Mouse (Mus musculus) granulocyte monocyte progenitor cell, adult 5-6 weeks (primary cell): ENCODE measurements around the gene Trex1. TPM values are rescaled to one million over a fixed set of nuclear protein-coding genes. Genes with fewer than 3 reads are reported as not detected.
A peak's percentile ranks its signal among the peaks of the same experiment; 100 is the strongest.

Experiments used
- ATAC-seq: replicated peaks from 2 replicates; pipeline ENCODE4 v1.8.0; 2016; ENCODE audit warnings: mild to moderate bottlenecking, moderate TSS enrichment, inconsistent platforms; ENCODE audit not compliant: poor library complexity, severe bottlenecking
- total RNA-seq, 2 experiments: library from RNA; stranded (forward) in 1 of 2; stranded (reverse) in 1 of 2; fragments of 200-712, 200-1000 nt in 1 of 2; fragments of >200 nt in 1 of 2; fragmentation: Nextera tagmentation in 1 of 2; gene quantifications; 2 replicates each; pipeline ENCODE4 v1.2.3; 2014 to 2017

The Trex1 gene
- total RNA-seq, 2 experiments from 2014 or later = 17.8 to 32.3 TPM

DNA sequence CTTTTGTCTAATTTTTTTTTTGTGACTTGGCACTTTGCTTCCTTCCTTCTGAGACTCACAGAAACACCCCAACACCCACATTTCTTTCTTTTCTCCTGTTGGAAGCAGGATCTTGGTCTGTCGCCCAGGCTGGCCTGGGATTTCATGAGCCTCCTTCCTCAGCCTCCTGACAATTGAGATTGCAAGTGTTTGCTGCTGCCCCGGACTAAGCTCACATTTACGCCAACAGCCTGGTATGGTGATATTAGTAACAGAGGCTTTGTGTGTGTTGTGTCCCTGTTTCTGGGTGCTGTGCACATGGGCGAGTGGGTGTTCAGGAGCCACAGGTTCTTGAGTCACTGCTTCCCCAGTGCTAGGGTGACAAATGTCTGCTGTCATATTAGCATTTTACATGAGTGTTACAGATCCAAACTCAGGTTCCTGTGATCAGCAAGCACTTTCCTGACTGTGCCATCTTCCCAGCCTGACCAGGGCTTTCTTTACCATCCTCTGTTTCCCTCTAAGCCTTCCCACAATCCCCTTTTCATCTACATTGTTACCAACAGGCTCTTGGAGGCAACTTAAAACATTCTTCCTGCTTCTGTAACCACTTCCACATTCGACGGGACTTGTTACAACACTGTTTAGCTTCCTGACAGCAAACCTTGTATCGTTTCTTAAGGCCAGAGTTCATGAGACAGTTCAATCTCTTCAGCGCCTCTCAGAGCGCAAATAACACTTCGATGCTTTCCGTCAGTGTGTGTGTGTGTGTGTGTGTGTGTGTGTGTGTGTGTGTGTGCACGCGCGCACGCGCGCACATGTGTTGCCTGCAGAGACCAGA is 36.5 kb downstream of the Trex1 start:
- ATAC-seq = peak; percentile 86

DNA sequence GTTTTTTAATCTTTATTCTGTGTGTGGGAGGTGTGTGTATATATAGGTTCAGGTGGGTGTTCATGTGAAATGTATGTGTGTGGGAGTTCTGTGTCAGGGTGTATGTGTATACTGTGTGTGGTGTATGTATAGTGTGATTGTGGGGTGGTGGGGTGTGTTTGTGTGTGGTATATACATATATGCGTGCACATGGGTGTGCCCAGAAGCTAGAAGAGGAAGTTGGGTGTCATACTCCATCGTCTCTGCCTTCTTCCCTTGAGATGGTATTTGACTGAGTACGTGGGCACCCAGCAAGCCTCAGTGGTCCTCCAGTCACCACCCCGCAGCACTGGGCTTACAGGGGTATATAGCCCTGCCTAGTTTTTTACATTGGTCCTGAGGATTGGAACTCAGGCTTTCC is 38.1 kb downstream of the Trex1 start:
- peak; percentile 67 for ATAC-seq

DNA sequence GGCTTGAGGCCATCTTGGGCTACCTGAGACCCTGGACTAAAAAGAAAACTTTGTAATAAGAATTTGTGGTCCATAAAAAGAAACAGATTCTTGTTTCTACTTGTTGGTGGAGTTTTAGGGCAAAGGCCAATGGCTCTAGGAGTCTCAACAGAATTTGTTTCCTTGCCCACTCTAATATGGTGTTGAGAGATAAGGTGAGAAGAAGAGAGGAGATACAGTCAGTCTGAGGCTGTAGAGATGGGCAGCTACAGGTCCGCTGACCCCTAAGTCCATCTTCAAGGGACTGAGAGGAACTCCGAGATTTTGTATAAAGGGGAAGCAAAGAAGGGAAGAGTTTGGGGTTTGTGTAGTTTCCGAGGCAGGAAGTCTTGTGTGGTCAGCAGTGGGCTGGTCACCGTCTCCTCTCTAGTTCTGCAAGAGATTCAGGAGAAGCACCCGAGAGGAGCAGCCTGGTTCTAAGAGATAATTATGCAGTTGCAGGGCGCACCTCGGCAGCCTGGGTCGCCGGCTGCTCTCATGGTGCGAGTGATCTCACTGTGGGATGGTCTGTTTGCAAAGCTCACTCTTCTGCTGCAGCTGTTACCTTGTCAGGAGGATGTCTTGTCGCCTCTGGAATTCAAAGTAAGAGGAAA is 42.4 kb downstream of the Trex1 start:
- ATAC-seq = peak; percentile 47

DNA sequence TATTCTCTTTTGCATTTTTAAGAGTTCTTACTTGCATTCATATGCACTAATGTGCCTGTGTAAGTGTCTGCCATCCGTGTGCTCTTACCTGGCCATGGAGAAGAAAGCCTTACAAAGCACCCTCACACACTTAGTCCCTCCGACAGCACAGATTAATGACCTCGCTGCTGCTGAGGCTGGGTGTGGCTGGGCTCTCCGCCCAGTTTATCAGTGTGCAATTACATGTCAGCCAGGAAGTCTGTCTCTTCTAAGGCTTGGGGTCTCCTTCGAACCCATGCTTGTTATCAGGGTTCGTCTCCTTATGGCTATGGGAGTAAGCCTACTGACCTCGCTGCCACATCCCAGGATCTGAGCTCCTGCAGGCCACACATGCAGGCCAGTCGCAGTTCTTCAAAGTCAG is 44.1 kb downstream of the Trex1 start:
- no peak for ATAC-seq

DNA sequence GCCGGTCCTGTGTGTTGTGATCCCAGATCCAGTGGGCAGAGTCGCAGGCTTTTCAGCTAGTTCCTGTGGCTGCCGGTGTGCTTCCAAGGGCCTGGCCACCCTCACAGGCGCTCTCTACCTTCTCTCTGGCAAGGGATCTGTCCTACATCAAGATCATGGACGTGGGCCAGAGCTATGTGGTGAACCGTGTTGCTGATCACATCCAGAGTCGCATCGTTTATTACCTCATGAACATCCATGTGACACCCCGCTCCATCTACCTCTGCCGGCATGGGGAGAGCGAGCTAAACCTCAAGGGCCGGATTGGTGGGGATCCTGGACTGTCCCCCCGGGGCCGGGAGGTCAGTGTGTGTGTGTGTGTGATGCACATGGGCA is 49.2 kb downstream of the Trex1 start:
- no peak for ATAC-seq

DNA sequence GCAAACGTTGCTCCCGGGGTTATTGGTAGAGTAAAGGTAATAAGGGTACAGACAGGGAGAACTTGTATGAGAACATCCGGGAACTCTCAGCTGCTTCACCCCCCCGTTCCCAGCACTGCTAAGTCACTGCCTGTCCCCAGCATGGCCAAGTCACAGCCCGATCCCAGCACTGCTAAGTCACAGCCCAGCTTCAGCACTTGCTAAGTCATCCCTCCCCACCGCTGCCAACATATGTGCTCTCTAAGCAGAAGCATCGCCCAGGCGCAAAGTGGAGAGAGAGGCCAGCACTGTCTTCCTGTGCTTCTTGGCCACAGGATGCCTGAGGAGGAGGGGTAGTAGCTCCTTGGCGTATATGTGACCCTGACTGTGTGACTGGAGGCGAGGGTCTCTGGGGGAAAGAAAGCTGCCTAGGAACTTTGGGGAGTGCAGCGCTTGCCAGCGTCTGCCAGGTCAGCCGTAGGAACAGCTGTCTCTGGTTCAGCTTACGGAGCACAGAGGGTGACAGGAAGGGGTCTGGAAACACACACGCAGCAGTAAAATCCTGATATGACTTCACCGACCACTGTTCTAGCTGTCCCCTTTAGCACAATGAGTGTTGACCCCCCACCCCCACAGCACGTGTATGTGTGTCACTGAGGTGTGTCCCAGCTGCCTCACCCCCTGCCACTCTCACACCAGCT is 49.8 kb downstream of the Trex1 start:
- ATAC-seq = peak; percentile 90

DNA sequence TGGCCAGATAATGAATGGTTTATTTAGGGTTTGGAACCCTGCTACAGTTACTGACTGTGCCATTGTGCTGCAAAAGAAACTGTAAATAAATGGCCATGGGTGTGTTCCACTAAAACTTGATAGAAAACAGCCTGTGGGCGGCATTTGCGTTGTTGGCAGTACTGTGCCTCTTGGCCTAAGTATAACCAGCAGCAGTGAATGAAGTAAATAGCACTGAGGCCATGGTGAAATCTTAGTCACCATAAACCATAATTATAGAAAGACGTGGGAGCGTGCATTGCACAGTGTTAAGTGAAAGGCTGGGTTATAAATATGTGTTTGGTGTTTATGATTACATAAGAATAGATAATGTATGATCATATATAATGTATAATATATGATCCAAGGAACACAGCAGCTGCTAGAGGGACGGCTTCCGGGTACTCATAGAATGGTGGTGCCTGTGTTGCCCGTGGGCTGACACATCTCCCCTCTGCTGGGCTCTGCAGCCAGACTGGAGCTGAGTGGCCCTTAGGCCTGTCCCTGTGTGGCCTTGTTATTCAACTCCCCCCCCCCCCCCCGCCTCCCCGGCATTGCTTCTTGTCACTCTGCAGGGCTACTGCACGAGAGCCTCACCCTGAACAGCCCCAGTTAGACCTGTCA is 50.4 kb downstream of the Trex1 start:
- no peak for ATAC-seq

DNA sequence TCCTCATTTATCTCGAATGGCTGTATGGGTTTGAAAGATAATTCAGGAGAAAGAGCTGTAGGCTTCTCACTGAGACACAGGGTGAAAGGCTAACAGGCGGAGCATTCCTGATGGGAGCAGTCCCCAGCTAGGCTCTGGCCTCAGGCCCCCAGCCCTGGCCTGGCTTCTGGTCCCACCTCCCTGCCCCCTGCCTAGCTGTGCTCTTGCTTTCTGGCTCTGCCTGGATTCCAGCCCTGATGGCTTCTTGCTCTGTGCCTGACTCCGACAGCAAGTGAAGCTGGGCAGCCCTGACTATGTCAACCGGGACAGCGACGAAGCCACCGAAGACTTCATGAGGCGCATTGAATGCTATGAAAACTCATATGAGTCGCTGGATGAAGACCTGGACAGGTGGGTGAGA is 51.5 kb downstream of the Trex1 start:
- no peak for ATAC-seq

Other genes starting within 250 kb of the Trex1 start
- 6.7 and 10.2 TPM in 2 replicates for gene Celsr3, start 233.4 kb downstream of the Trex1 start, total RNA-seq (2014; fragmentation: Nextera tagmentation)
- gene Celsr3, start 233.4 kb downstream of the Trex1 start, total RNA-seq (2017) = 0.99 and 2.2 TPM in 2 replicates
- gene Slc26a6, start 206.5 kb downstream of the Trex1 start, total RNA-seq (2014; fragmentation: Nextera tagmentation) = 4.7 and 18.3 TPM in 2 replicates
- gene Slc26a6, start 206.5 kb downstream of the Trex1 start, total RNA-seq (2017) = 1.5 and 3.5 TPM in 2 replicates
- not detected in 2 replicates for gene Tmem89, start 145.1 kb downstream of the Trex1 start, total RNA-seq (2014; fragmentation: Nextera tagmentation)
- not detected in 2 replicates for gene Tmem89, start 145.1 kb downstream of the Trex1 start, total RNA-seq (2017)
- 280 and 349 TPM in 2 replicates for gene Uqcrc1, start 123.1 kb downstream of the Trex1 start, total RNA-seq (2014; fragmentation: Nextera tagmentation)
- gene Uqcrc1, start 123.1 kb downstream of the Trex1 start, total RNA-seq (2017) = 286 and 355 TPM in 2 replicates
- 0.21 and 2.0 TPM in 2 replicates for gene Col7a1, start 106.1 kb downstream of the Trex1 start, total RNA-seq (2014; fragmentation: Nextera tagmentation)
- gene Col7a1, start 106.1 kb downstream of the Trex1 start, total RNA-seq (2017) = 0.09 TPM in 1 of 2 replicates, not detected in the other
- 0.41 TPM in 1 of 2 replicates, not detected in the other for gene Ucn2, start 73.7 kb downstream of the Trex1 start, total RNA-seq (2014; fragmentation: Nextera tagmentation)
- gene Ucn2, start 73.7 kb downstream of the Trex1 start, total RNA-seq (2017) = not detected in 2 replicates
- gene Pfkfb4, start 68.0 kb downstream of the Trex1 start, total RNA-seq (2014; fragmentation: Nextera tagmentation) = 6.9 and 8.4 TPM in 2 replicates
- gene Pfkfb4, start 68.0 kb downstream of the Trex1 start, total RNA-seq (2017) = 6.7 and 9.5 TPM in 2 replicates
- gene Shisa5, start 21.2 kb downstream of the Trex1 start, total RNA-seq (2014; fragmentation: Nextera tagmentation) = 56.8 and 75.0 TPM in 2 replicates
- gene Shisa5, start 21.2 kb downstream of the Trex1 start, total RNA-seq (2017) = 54.4 and 80.8 TPM in 2 replicates
- 13.5 and 26.7 TPM in 2 replicates for gene Atrip, start 14.4 kb upstream of the Trex1 start, total RNA-seq (2014; fragmentation: Nextera tagmentation)
- gene Atrip, start 14.4 kb upstream of the Trex1 start, total RNA-seq (2017) = 22.2 and 30.6 TPM in 2 replicates
- 8.3 and 9.6 TPM in 2 replicates for gene Ccdc51, start 22.8 kb upstream of the Trex1 start, total RNA-seq (2014; fragmentation: Nextera tagmentation)
- gene Ccdc51, start 22.8 kb upstream of the Trex1 start, total RNA-seq (2017) = 11.6 and 18.0 TPM in 2 replicates
- 391 and 511 TPM in 2 replicates for gene Tma7, start 22.9 kb upstream of the Trex1 start, total RNA-seq (2014; fragmentation: Nextera tagmentation)
- gene Tma7, start 22.9 kb upstream of the Trex1 start, total RNA-seq (2017) = 153 and 178 TPM in 2 replicates
- not detected in 2 replicates for gene Plxnb1, start 35.7 kb upstream of the Trex1 start, total RNA-seq (2014; fragmentation: Nextera tagmentation)
- gene Plxnb1, start 35.7 kb upstream of the Trex1 start, total RNA-seq (2017) = not detected in 2 replicates
- gene Fbxw21, start 102.3 kb upstream of the Trex1 start, total RNA-seq (2014; fragmentation: Nextera tagmentation) = not detected in 2 replicates
- gene Fbxw21, start 102.3 kb upstream of the Trex1 start, total RNA-seq (2017) = not detected in 2 replicates
- gene Fbxw13, start 136.2 kb upstream of the Trex1 start, total RNA-seq (2014; fragmentation: Nextera tagmentation) = not detected in 2 replicates
- not detected in 2 replicates for gene Fbxw13, start 136.2 kb upstream of the Trex1 start, total RNA-seq (2017)
- not detected in 2 replicates for gene Fbxw20, start 175.0 kb upstream of the Trex1 start, total RNA-seq (2014; fragmentation: Nextera tagmentation)
- gene Fbxw20, start 175.0 kb upstream of the Trex1 start, total RNA-seq (2017) = not detected in 2 replicates
- not detected in 2 replicates for gene Fbxw14, start 227.9 kb upstream of the Trex1 start, total RNA-seq (2014; fragmentation: Nextera tagmentation)
- gene Fbxw14, start 227.9 kb upstream of the Trex1 start, total RNA-seq (2017) = not detected in 2 replicates